Mouse (Mus musculus): ENCODE measurements around the gene Negr1. TPM values are rescaled to one million over a fixed set of nuclear protein-coding genes. Genes with fewer than 3 reads are reported as not detected.

The Negr1 gene
- polyA plus RNA-seq, 1 experiment, result 93.8 TPM

DNA sequence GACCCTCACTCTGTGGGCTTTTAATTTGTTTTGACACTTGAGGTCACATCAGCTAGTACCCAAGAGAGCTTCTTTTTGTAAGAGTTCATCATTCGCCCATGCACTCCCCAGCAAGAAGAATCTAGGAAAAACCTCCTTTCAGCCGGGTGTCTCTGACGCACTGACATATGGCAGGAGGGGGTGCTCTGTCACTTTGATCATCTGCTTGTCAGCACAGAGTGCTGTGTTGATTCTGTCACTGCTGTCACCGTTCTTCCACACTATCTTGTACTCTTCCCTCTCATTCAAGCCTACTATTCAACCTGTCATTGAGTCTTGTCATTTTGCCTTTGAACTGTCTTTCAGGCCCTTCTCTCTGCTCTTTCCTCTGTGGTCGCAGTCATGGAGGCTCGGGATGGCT is 385.8 kb downstream of the Negr1 start:
- no peak overlapping the region for H3K4me3 ChIP-seq (ENCODE audit: insufficient read depth, low read length)
- TF ChIP-seq POLR2A (IDR thresholded peaks at IDR 0.05; ENCODE audit: extremely low read depth, insufficient read depth, low read length), result no peak
- TF ChIP-seq CTCF (IDR thresholded peaks at IDR 0.05; ENCODE audit: extremely low read depth, insufficient read depth, low read length), result no peak
- H3K4me1 ChIP-seq (ENCODE audit: control insufficient read depth, insufficient read depth, low read length), result no peaks in the 10 kb centered on the region
- no peak overlapping the region for H3K27ac ChIP-seq (ENCODE audit: insufficient read depth, low read length)

DNA sequence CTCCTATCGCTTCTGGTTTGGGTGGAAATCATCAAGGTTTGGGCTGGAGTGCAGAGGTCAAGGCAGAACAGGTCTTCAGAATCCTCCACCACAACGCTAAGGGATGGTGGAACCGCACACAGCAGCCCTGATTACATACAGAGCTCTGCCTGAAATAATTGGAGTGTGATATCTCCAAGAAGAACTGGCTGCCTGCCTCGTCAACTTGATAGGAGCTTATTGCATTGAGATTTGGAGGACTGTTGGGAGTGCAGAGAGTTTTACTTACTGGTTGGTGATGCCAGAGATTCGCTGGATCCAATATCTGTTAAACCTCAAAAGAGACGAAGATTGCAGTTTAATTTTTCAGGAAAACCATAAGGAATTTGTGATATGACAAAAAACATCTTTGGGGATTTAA is 391.4 kb downstream of the Negr1 start:
- TF ChIP-seq CTCF (IDR thresholded peaks at IDR 0.05; ENCODE audit: extremely low read depth, insufficient read depth, low read length) (no peak), POLR2A (IDR thresholded peaks at IDR 0.05; ENCODE audit: extremely low read depth, insufficient read depth, low read length) (no peak)
- H3K27ac ChIP-seq (ENCODE audit: insufficient read depth, low read length), result no peak overlapping the region
- H3K4me3 ChIP-seq (ENCODE audit: insufficient read depth, low read length), result no peak overlapping the region
- H3K4me1 ChIP-seq (ENCODE audit: control insufficient read depth, insufficient read depth, low read length), result peaks cover 3% of the 10 kb centered on the region; the same call in 1 of the 2 replicates

DNA sequence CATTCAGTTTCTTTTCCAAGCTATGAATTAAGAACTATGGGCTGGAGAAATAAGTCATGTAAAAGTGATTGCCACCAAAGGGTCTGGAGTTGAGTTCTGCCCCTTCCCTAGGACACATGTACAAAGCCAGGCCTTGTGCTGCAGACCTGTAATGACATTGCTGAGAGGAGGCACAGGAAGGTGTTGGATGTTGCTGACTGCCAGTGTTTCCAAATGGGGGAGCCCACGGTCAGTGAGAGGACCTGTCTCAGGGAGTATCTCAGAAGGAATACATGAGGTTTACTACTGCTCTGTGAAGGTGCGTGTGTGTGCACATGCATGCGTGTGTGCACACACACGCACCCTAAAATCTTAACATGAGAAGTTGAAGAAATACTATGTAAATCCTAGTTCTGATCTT is 393.5 kb downstream of the Negr1 start:
- Histone ChIP-seq H3K27ac (ENCODE audit: insufficient read depth, low read length) (no peak overlapping the region), H3K4me3 (ENCODE audit: insufficient read depth, low read length) (no peak overlapping the region), H3K4me1 (ENCODE audit: control insufficient read depth, insufficient read depth, low read length) (peaks cover 3% of the 10 kb centered on the region; the same call in 1 of the 2 replicates)
- TF ChIP-seq POLR2A (IDR thresholded peaks at IDR 0.05; ENCODE audit: extremely low read depth, insufficient read depth, low read length) (no peak), CTCF (IDR thresholded peaks at IDR 0.05; ENCODE audit: extremely low read depth, insufficient read depth, low read length) (no peak)

DNA sequence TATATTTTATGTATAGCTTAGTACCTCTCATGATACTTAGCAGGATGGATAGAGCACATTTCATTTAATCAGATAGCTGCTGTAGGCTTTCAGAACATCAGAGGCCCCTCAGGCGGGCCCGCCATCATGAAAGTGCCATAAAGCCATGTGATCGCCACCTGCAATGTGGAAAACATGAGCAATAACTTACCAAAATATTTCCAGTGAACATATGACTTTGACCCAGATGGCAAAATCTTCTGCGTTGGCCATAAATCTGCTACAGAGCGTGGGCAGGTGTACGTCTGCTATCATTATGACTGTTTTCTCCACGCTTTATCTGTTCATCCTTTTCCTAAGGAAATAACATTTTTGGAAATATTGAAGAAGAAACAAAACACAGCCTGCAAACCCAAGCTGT is 397.0 kb downstream of the Negr1 start:
- TF ChIP-seq CTCF (IDR thresholded peaks at IDR 0.05; ENCODE audit: extremely low read depth, insufficient read depth, low read length) (no peak), POLR2A (IDR thresholded peaks at IDR 0.05; ENCODE audit: extremely low read depth, insufficient read depth, low read length) (no peak)
- Histone ChIP-seq H3K4me3 (ENCODE audit: insufficient read depth, low read length) (no peak overlapping the region), H3K27ac (ENCODE audit: insufficient read depth, low read length) (no peak overlapping the region), H3K4me1 (ENCODE audit: control insufficient read depth, insufficient read depth, low read length) (peaks cover 3% of the 10 kb centered on the region; the same call in 1 of the 2 replicates)

DNA sequence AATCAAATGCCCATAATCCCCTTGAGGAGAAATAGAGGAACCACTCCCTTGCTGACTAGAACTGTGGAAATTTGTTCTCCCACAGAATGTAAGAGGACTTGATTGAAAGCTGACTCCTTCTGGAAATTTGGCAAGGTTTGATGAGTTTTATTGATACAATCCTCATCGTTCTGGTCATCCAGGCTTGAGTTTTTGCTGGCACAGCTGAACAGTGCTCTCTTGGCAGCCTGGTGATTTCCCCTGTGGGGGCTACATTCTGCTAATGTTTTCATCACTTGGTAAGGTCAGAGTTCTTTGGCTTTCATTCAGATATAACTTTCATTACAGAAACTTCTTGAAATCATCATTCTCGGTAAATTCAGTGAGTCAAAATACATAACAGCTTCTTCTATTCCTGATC is 407.2 kb downstream of the Negr1 start:
- Histone ChIP-seq H3K4me3 (ENCODE audit: insufficient read depth, low read length) (no peak overlapping the region), H3K27ac (ENCODE audit: insufficient read depth, low read length) (no peak overlapping the region), H3K4me1 (ENCODE audit: control insufficient read depth, insufficient read depth, low read length) (no peaks in the 10 kb centered on the region)
- TF ChIP-seq CTCF (IDR thresholded peaks at IDR 0.05; ENCODE audit: extremely low read depth, insufficient read depth, low read length), result no peak
- TF ChIP-seq POLR2A (IDR thresholded peaks at IDR 0.05; ENCODE audit: extremely low read depth, insufficient read depth, low read length), result no peak

DNA sequence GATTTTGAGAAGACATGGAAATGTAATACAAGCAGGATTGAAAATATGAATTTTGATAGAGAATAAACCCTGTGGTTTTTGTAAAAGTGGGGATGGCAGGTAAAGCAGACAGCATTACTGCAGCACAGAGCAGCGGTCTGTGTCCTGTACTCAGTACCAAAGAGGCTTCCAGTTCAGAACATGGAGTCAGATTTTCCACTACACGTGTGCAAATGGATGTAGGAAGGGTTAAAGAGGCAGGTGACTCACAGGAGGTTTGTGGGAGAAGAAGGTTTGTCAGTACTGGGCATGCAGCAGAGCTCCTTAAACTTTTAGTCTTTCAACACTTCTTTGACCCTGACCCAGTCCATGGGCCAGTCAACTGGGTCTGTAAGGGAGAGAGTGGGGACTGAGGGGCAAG is 409.5 kb downstream of the Negr1 start:
- H3K4me3 ChIP-seq (ENCODE audit: insufficient read depth, low read length), result no peak overlapping the region
- TF ChIP-seq POLR2A (IDR thresholded peaks at IDR 0.05; ENCODE audit: extremely low read depth, insufficient read depth, low read length), result no peak
- TF ChIP-seq CTCF (IDR thresholded peaks at IDR 0.05; ENCODE audit: extremely low read depth, insufficient read depth, low read length), result no peak
- no peak overlapping the region for H3K27ac ChIP-seq (ENCODE audit: insufficient read depth, low read length)
- H3K4me1 ChIP-seq (ENCODE audit: control insufficient read depth, insufficient read depth, low read length), result no peaks in the 10 kb centered on the region

DNA sequence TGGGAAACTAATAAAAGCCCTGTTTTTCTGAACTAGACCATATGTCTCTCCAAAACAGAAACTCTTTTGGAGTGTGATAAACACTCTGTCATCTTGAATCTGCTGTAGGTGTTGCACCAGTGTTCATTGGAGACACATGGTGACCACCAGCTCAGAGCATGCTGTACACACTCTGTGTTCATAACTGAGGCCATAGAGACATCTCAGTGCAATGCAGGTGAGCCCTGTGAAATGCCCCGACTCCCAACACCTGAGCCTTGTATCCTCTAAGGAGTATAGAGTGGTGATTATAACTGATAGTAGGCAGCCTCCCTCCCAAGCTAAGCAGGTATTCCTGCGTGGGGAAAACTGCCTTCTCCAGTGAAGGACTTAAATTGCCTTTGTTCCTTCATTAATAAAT is 415.2 kb downstream of the Negr1 start:
- Histone ChIP-seq H3K27ac (ENCODE audit: insufficient read depth, low read length) (no peak overlapping the region), H3K4me3 (ENCODE audit: insufficient read depth, low read length) (no peak overlapping the region), H3K4me1 (ENCODE audit: control insufficient read depth, insufficient read depth, low read length) (peaks cover 2% of the 10 kb centered on the region)
- no peak for TF ChIP-seq POLR2A (IDR thresholded peaks at IDR 0.05; ENCODE audit: extremely low read depth, insufficient read depth, low read length)
- no peak for TF ChIP-seq CTCF (IDR thresholded peaks at IDR 0.05; ENCODE audit: extremely low read depth, insufficient read depth, low read length)

DNA sequence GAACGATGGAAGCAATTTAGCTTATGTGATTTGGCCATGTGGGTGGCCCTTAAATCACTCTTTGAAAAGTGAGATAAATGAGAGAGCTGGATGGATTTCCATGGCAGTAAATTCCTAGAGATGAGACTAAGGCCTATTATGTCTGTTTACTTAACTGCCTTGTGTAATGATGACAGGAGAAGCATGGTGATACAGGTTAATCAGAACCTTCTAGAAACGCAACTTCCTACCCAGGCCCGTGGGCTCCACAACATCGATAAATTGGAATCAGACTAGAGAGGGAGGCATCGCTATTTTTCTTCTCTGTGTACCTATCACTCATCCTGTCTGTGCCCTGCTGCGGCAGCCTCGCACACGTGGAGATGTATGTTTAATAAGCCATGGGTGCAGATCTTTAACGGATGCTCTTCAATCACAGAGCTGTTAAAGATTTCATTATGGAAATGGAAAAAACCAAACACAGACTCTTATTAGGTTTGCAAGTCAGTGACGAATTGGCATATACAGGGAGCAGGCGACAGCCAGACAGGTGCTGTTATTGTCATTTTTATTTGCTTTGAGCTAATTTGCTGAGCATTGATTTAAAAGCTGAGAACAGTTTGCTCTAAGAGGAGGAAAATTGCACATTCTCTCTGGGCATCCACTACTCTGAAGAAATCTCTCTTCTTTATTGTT is 418.6 kb downstream of the Negr1 start:
- Histone ChIP-seq H3K27ac (ENCODE audit: insufficient read depth, low read length) (no peak overlapping the region), H3K4me1 (ENCODE audit: control insufficient read depth, insufficient read depth, low read length) (peaks cover 3% of the 10 kb centered on the region), H3K4me3 (ENCODE audit: insufficient read depth, low read length) (no peak overlapping the region)
- TF ChIP-seq POLR2A (IDR thresholded peaks at IDR 0.05; ENCODE audit: extremely low read depth, insufficient read depth, low read length) (no peak), CTCF (IDR thresholded peaks at IDR 0.05; ENCODE audit: extremely low read depth, insufficient read depth, low read length) (no peak)

DNA sequence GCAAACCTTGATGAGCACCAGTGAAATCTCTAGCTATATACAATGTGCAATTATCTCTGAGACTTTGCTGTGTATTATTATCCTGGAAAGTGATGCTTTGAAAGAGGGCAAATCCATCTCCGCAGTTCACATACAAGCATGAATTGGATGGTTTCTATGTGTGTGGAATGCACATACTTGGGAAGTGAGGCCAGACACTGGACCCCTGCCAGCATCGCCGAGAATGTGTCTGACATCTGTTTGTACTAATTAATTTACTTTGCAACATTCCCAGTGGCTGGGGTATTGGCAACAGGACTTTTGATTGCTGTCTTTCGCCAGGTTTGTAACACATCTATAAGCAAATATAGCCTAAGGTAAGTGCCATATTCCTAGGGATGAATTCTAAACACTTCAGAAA is 420.5 kb downstream of the Negr1 start:
- H3K4me3 ChIP-seq (ENCODE audit: insufficient read depth, low read length), result no peak overlapping the region
- TF ChIP-seq POLR2A (IDR thresholded peaks at IDR 0.05; ENCODE audit: extremely low read depth, insufficient read depth, low read length) (no peak), CTCF (IDR thresholded peaks at IDR 0.05; ENCODE audit: extremely low read depth, insufficient read depth, low read length) (no peak)

DNA sequence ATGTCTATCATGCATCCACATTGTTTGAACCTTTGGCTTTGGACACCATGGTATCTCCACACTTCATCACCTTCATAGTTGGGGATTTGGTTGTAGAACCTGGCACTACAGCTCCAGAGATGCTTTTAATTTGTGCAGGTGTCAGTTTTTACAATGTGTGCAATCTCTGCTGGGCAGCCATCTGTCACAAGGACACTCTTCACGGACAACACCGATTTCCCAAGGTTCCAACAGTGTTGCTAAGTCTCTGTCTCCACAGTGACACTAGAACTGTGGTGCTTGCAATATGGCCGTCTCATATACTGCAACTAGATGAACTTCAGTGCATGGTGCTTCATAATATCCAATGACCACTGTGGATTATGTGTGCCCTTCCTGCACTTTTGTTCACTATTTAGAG is 425.5 kb downstream of the Negr1 start:
- Histone ChIP-seq H3K27ac (ENCODE audit: insufficient read depth, low read length) (no peak overlapping the region), H3K4me1 (ENCODE audit: control insufficient read depth, insufficient read depth, low read length) (peaks cover under 1% of the 10 kb centered on the region; the same call in 1 of the 2 replicates), H3K4me3 (ENCODE audit: insufficient read depth, low read length) (no peak overlapping the region)
- TF ChIP-seq POLR2A (IDR thresholded peaks at IDR 0.05; ENCODE audit: extremely low read depth, insufficient read depth, low read length), result no peak
- TF ChIP-seq CTCF (IDR thresholded peaks at IDR 0.05; ENCODE audit: extremely low read depth, insufficient read depth, low read length), result no peak

More for the DNA sequence above, 420.5 kb downstream of the Negr1 start:
- Histone ChIP-seq H3K4me1 (ENCODE audit: control insufficient read depth, insufficient read depth, low read length) (peaks cover 1% of the 10 kb centered on the region; the same call in 1 of the 2 replicates), H3K27ac (ENCODE audit: insufficient read depth, low read length) (no peak overlapping the region)
